Mouse (Mus musculus) megakaryocyte progenitor cell, adult 5-6 weeks (primary cell): Measurements from ENCODE around the gene Pex19. TPM values are rescaled to one million over a fixed set of nuclear protein-coding genes. Genes with fewer than 3 reads are reported as not detected.

ENCODE experiments used
- ATAC-seq: replicated peaks from 2 replicates; pipeline ENCODE4 v1.8.0; 2016; ENCODE audit warnings: mild to moderate bottlenecking, moderate TSS enrichment, inconsistent platforms; ENCODE audit not compliant: poor library complexity
- total RNA-seq, 2 experiments: library from RNA; stranded (forward) in 1 of 2; stranded (reverse) in 1 of 2; fragments of 157-497, 149-512 nt in 1 of 2; fragments of 200-1000 nt in 1 of 2; gene quantifications; 2 replicates each; pipeline versions ENCODE4 v1.2.3 to v1.2.4; 2015 to 2017

Pex19 gene
- total RNA-seq (2015) (24.2 and 24.9 TPM in 2 replicates), total RNA-seq (2017) (31.2 and 38.4 TPM in 2 replicates)

DNA sequence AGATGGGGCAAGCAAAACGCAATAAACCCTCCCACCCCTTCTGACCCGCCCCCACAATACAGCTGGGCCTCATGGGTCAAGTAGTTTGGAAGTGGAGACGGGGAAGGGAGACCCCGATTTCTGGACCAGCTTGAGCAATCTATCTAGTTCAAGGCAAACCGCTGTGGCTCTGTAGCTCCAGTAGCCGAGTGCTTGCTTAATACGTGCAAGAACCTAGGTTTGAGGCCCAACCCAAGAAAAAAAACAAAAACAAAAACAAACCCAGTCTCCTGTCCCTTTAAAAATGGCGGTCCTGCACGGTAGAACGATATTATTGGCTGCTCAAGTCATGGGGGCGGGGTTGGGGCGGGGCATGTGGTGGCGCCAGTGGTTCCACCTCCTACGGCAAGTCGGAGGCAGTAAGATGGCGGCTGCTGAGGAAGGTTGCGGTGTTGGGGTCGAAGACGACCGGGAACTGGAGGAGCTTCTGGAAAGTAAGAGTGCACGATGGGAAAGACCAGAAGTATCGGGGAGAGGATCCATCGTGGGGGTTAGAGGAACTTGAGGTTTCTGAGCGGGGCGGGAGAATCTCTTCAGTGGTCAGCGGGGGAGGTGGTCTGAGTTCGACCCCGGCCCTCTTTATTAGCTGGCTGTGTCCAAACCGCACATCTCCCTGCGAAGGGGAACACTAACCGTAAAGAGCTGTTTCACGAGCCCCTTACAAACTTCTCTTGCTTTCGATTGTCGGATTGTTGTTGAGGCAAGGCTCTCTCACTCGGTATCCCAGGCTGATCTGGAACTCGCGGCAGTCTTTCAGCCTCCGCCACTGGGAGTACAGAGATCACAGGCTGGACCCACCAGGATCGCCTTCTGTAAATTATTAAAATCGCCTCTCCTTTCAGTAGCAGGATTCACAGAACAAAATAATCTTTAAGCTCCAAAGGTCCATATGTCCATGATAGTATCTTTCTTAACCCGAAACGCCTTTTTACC lies at the start of gene Pex19:
Gene Pex19, plus strand, starts transcription at position 380 of the 972 bp plus-strand sequence.
- peak; percentile 97 for ATAC-seq

DNA sequence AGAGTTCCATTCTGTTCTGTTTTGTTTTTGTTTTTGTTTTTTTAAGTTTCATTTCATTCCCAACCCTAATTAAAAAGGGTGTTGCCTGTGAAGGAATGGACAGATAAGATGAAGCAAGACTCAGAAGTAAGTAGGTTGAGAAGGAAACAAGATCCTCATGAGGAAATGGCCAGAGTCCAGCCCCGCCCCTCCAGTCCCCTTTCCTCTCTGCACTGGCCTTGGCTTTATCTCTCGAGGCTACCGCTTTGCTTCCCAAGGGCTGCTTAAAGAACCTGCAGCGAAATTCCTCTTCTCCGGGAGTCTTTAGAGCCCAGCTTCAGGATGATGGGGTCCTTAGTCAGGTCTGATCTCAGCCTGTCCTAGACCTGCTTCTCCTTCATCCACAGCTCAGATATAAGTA lies 48.6 kb upstream of the Pex19 start:
- no peak for ATAC-seq

GRCm38 (mm10) chr1:172082101-172082898 lies 44.3 kb upstream of the Pex19 start, which contains the start of the genes Copa and Ncstn:
TSS of gene Copa (plus strand) at chr1:172082529.
TSS of gene Ncstn (minus strand) at chr1:172082795.
- peak; percentile 97 for ATAC-seq

DNA sequence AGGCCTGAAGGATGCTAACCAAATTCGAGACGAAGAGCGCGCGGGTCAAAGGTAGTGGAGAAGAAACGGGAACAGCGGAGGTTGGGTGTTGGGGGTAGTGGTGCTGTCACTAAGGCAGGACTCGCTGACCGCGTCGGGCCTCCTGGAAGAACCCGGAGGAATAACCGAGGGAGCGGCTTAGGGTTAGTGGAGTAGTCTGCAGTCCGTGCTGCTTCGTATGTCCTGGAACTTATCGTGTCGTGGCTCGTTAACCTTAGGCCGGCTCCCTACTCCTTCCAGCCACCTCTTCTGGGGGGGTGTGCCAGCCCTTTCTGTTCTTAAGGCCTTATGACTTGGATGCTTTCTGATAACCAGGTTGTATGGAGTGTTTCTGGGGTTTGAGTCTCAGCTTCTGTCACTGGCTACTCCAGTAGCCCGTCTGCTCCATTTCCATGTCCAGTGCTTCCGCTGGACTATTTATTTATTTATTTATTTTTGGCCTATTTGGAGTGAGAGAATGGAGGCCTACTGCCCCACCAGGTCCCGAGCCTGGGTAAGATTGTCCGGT lies 43.6 kb upstream of the Pex19 start:
- peak; percentile 24 for ATAC-seq

DNA sequence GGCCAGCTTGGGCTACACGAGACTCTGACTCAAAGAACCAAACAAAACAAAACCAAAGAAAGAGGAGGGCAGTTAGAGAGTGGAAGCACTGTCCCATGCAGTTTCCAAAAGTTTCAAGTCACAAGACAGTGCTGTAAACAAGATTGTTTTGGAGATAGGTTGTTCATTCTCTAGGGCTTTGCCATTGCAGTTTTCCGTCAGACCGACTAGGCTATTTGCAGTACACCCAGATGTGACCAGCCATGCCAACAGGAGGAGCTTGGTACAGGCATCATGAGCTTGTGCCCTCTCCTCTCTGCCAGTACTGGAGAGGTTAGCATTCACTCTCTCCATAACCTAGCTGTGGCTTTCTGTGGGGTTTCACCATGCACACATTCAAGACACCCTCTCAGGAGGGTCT lies 33.0 kb upstream of the Pex19 start:
- ATAC-seq = no peak

GRCm38 (mm10) chr1:172094295-172094694 lies 32.3 kb upstream of the Pex19 start:
- no peak for ATAC-seq

- ATAC-seq = no peak
These were observed 31.4 kb upstream of the Pex19 start for GRCm38 (mm10) chr1:172095202-172095601.

DNA sequence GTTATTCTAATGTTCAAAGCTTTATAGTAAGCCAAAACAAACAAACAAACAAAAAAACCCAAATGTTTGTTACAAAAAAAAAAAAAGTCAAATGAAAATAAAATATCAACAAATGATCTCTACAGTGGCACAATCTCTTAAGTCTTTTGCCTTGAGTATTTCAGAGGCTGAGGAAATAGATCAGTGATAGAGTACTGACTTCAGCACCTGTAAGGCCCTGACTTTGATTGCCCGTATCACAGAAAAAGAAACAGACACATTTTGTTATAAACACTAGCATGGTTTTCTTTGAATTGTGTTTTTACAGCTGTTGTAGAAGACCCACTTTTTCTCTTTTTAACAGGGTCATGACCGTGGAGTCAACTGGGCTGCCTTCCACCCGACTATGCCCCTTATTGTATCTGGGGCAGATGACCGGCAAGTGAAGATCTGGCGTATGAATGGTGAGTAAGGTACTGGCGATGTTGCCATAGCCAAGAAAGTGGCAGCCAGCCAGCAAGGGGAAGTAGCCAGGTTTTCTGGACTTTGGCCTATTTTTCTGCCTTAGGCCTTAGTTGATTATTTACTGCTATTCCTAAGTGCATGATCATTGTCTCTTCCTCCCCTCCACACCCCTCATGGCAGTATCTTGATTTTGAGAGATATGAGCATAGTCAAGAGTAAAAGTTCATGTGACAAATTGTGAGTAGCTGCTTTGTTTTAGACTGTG lies 27.1 kb upstream of the Pex19 start:
- no peak for ATAC-seq

GRCm38 (mm10) chr1:172103619-172104018 lies 22.9 kb upstream of the Pex19 start:
- no peak for ATAC-seq

GRCm38 (mm10) chr1:172105101-172105500 lies 21.5 kb upstream of the Pex19 start:
- ATAC-seq = no peak

DNA sequence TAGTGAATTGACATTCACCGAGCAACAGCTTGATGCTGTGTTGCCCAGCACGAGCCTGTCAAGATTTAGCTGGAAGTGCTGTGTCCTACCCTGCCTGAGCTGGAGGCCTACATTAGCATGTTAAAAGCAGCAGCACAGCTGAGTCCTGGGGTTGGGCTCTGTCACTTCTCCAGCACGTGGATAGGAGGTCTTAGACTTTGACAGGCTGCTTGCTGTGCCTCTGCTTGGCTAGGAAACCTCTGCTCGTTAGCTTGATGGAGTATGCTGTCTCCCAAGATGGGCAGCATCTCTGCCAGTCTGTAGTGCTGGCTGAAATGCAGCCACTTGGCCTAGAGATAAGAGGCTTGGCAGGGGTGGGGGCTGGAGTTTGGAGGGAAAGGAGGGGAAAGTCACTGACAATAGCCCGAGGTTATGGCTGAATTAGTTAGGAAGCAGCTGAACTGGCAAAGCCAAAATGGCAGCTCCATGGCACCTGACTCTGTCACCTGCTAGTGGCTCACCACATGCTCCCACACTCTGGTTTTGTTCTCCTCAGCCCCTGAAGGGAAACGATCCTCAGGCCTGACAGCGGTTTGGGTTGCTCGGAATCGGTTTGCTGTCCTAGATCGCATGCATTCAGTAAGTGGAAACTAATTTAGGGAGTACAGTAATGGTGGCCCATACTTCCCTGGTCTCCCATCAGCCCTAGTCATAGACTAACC lies 18.6 kb upstream of the Pex19 start:
- no peak for ATAC-seq

DNA sequence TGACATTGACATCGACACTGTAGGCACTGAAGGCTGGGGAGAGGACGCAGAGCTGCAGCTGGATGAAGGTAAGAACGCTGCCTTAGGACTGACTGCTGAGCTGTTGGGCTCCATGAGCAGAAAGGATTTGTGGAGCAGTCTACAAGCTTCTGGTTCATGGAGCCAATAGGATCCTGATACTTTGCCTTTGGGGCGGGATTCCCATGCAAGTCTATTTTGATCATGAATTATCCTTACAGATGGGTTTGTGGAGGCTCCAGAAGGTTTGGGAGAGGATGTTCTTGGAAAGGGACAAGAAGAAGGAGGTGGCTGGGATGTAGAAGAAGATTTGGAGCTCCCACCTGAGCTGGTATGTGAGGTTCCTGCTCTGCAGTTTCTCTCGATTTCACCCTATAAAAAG lies 9.6 kb upstream of the Pex19 start:
- ATAC-seq = no peak

GRCm38 (mm10) chr1:172119100-172119499 lies 7.5 kb upstream of the Pex19 start:
- ATAC-seq = no peak

DNA sequence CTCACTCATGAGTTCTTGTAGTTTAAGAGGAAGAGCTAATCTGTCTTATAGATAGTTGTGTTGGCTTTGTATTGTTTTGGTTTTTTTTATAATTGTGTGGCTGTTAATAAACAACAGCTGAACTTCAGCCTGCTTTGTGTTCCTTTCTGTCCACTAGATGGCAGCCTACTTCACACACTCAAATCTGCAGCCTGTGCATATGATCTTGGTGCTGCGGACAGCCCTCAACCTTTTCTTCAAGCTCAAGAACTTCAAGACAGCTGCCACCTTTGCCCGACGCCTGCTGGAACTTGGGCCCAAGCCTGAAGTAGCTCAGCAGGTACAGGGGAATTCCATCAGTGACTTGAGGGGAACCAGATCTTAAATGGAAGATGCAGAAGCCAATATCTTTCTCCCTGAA lies 6.8 kb upstream of the Pex19 start:
- ATAC-seq = peak; percentile 95

- no peak for ATAC-seq
These were observed 3.9 kb upstream of the Pex19 start for GRCm38 (mm10) chr1:172122671-172123070.

GRCm38 (mm10) chr1:172124572-172124971 lies 2.0 kb upstream of the Pex19 start:
- no peak for ATAC-seq

DNA sequence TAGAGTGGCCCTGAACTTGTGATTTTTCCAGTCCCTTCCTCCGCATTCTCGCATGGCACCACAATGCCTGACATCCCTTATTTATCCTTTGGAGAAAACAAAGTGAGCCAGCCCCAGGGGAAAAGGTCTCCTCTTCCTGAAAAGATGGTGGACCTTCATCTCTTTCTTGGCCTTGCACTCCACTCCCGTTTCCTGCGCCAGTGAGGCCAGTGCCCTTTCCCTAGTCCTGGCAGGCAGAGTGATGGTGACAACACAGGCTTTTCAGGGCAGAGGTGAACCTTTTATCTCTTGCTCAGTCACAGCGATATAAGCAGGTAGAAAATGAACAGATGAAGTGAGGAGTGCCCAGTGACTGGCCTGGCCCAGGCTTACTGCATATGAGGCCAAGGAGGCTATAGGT lies 932 bp downstream of the Pex19 start:
- ATAC-seq = no peak

DNA sequence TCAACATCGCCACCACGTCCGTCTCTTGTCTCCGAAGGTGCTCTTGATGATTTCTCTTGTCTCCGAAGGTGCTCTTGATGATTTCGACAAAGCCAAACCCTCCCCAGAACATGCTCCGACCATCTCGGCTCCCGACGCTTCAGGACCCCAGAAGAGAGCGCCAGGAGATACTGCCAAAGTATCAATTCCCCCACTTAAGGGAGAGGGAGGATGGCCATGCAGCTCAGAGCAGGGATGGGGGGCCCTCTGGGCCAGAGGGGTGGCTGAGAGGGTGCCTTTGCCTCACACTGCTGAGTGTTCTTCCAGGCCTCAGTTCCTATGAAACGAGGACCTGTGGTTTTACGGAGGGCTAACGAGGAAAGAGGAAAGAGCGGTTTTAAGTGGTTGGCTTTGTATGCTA lies 2.0 kb downstream of the Pex19 start:
- ATAC-seq = no peak

- ATAC-seq = 0 out of 2 replicates have a peak, but pooled peaks have one; percentile 36
These were observed 2.6 kb downstream of the Pex19 start for GRCm38 (mm10) chr1:172129108-172129507.

- ATAC-seq = no peak
These were observed 3.2 kb downstream of the Pex19 start for GRCm38 (mm10) chr1:172129780-172130179.
